Mouse (Mus musculus) NIH3T3 (cell line): ENCODE measurements around the gene Ccdc107.

Experiments
- DNase-seq: peaks from one replicate; pipeline ENCODE4 v3.0.0-alpha.2; 2012; ENCODE audit warnings: low read depth

Ccdc107 gene

DNA sequence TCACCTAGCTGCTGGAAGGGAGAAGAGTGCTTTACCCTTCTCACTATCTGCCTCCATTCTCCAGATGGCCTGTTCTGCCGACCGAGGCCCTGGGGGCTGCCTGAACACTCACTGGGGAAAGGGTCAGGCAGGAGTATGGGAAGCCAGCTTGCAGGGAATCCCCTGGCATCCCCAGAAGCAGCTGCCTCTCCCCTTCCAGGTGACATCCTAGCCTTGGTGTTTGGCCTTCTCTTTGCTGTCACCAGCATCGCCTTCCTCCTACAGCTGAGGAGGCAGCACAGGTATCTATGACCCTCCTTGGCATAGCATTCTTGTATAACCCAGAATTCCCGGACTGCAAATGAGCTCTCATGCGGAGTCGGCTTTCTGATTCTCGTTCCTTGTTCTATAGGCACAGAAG is 20.0 kb downstream of the Ccdc107 start:
- no peak for DNase-seq

GRCm38 (mm10) chr4:43513300-43513699 is 20.6 kb downstream of the Ccdc107 start:
- no peak for DNase-seq

DNA sequence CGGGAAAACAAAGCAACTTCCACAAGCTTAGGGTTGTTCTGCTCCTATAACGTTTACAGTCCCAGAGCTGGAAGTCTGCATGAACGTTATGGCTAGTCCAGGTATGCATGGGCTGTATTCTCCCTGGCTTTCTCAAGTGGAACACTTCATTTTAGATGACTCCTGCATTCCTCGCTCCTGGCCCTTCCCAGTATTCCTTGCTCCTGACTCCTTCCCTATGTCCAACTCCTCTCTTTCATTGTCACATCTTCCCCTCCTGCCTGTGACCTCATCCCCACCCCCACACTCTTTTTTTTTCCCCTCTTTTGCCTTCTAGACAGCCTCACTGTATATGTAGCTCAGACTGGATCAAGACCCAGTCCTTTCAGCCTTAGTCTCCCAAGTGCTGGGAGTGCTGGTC is 21.1 kb downstream of the Ccdc107 start:
- DNase-seq: no peak

- no peak for DNase-seq
Measured at GRCm38 (mm10) chr4:43515764-43516708, 23.3 kb downstream of the Ccdc107 start.

- no peak for DNase-seq
Measured at GRCm38 (mm10) chr4:43519551-43519950, 26.9 kb downstream of the Ccdc107 start.

- DNase-seq: peak; percentile 89
Measured at GRCm38 (mm10) chr4:43519956-43520355, 27.3 kb downstream of the Ccdc107 start.

GRCm38 (mm10) chr4:43527880-43528279 is 35.2 kb downstream of the Ccdc107 start:
- DNase-seq: peak; percentile 55

GRCm38 (mm10) chr4:43528487-43528886 is 35.8 kb downstream of the Ccdc107 start:
- peak; percentile 31 for DNase-seq

GRCm38 (mm10) chr4:43530081-43530501 is 37.4 kb downstream of the Ccdc107 start:
- peak; percentile 35 for DNase-seq

DNA sequence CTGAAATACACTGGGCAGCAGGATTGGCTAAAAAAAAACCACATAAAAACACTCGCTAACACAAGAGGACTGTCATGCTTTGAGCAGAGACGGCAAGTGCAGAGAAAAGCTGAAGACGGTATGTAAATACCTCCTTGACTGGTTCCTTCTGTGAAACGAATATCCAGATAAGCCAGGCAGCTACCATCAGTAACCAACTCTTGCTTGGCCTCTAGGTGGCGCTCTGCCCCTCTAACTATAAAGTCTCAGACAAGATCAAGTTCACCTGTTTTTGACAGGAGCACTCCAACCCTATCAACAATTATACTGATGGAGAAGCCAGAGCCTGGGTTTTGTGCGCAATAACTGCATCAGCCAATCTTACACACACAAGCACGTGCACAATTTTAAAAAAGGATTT is 37.9 kb downstream of the Ccdc107 start:
- DNase-seq: peak; percentile 87

DNA sequence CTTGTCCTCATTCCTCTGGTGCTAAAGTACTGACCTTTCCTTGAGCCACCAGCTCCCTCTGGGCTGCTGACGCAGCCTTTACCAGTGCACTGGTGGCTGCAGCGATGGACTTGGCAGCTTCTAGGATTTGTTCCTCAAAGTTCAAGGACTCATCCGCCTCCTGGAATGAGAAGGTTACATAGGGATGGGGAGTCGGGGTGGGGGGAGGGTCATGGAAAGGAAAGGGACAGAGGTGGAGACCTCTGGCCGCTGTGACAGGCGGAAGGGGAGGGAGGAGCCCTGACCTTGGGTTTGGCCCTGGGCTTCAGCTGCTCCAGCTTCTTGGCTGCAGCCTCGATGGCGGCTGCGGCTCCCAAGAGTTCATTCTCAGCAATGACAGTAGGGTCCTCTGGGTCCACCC is 40.6 kb downstream of the Ccdc107 start:
- no peak for DNase-seq

- DNase-seq: no peak
Measured at GRCm38 (mm10) chr4:43535628-43536027, 42.9 kb downstream of the Ccdc107 start.

- DNase-seq: no peak
Measured at GRCm38 (mm10) chr4:43536031-43536430, 43.3 kb downstream of the Ccdc107 start.

DNA sequence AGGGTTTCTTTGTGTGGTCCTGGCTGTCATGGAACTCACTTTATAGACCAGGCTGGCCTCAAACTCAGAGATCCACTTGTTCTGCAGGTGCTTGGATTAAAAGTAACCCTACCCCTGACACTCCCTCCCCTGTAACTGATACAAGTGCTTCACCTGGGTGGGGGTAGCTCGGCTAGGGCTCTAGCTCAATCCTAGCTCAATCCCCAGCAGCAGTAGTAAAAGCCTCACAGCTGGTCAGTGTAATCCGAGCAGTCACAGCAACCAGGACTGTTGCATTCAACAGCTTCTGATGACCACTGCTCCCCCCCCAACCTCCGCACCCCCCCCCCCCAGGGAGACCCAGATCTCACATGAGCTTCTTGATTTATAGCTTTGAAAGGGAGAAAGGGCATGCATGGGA is 49.3 kb downstream of the Ccdc107 start:
- DNase-seq: no peak
